Mouse (Mus musculus) embryonic fibroblast, embryonic 13.5 days (primary cell): ENCODE measurements around the gene Adora2a.

Experiments
- CTCF ChIP-seq: IDR thresholded peaks from 2 replicates; pipeline ENCODE4 v1.5.1; 2011; ENCODE audit warnings: mild to moderate bottlenecking, control low read depth, low read length, moderate library complexity, borderline replicate concordance; ENCODE audit not compliant: insufficient read depth
- POLR2A ChIP-seq: IDR thresholded peaks from 2 replicates; pipeline ENCODE4 v1.6.1; 2011; ENCODE audit warnings: low read depth, mild to moderate bottlenecking, control low read depth, low read length, moderate library complexity

DNA sequence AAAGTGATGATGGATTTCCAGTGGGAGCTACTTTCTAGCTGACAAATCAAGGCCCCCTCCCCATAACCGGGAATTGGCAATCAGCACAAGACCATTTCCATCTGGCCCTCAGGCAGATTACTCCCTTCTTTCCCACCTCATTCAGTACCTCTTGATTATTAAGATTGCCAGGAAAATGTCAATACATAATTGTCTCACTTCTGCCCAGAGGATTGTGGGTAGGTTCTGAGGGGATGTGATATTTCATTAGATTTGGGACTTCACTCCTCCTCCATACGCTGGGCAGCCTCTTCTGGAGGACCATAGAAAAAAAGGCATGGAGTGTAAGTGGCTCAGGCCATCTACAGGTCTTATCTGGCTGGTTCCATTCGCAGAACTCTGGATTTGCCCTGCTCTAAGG lies 15.6 kb downstream of the Adora2a start:
- TF ChIP-seq POLR2A (no peak), CTCF (no peak)
